Mouse (Mus musculus) embryonic facial prominence, embryonic 14.5 days (tissue): ENCODE results near the gene Slc6a18. TPM values are rescaled to one million over a fixed set of nuclear protein-coding genes. Genes with fewer than 3 reads are reported as not detected.

Experiments
- ATAC-seq: fragments of 200-750 bp; cut with Nextera tagmentation; 2 replicates; pipeline ENCODE4 v1.8.0; 2017; ENCODE audit warnings: low read depth, moderate number of reproducible peaks, moderate TSS enrichment
- DNase-seq: peaks from one replicate; pipeline ENCODE4 v3.0.0-alpha.2; 2015; ENCODE audit warnings: low spot score
- H3K27ac ChIP-seq: fragments of 300-500 bp; sonication (generic); replicated peaks from 2 replicates; pipeline ENCODE4 v1.5.1; 2014; ENCODE audit warnings: low read depth, mild to moderate bottlenecking, low read length, moderate library complexity
- H3K27me3 ChIP-seq: fragments of 300-500 bp; sonication (generic); replicated peaks from 2 replicates; pipeline ENCODE4 v1.6.1; 2014; ENCODE audit warnings: low read length; ENCODE audit not compliant: control insufficient read depth, insufficient read depth
- H3K36me3 ChIP-seq: fragments of 300-500 bp; sonication (generic); 2 replicates; pipeline ENCODE4 v1.6.1; 2014; ENCODE audit warnings: low read length, mixed read lengths; ENCODE audit not compliant: control insufficient read depth, insufficient read depth
- H3K4me1 ChIP-seq: fragments of 300-500 bp; sonication (generic); 2 replicates; pipeline ENCODE4 v1.6.1; 2014; ENCODE audit warnings: antibody characterized with exemption, low read length; ENCODE audit not compliant: control insufficient read depth, insufficient read depth
- H3K4me2 ChIP-seq: fragments of 300-500 bp; sonication (generic); 2 replicates; pipeline ENCODE4 v1.6.1; 2014; ENCODE audit warnings: low read depth, mild to moderate bottlenecking, low read length, moderate library complexity, mixed read lengths
- H3K4me3 ChIP-seq: fragments of 300-500 bp; sonication (generic); 2 replicates; pipeline ENCODE4 v1.5.1; 2014; ENCODE audit warnings: low read depth, mild to moderate bottlenecking, low read length
- H3K9ac ChIP-seq: fragments of 300-500 bp; sonication (generic); 2 replicates; pipeline ENCODE4 v1.6.1; 2014; ENCODE audit warnings: low read depth, mild to moderate bottlenecking, low read length, moderate library complexity, mixed read lengths
- H3K9me3 ChIP-seq: fragments of 300-500 bp; sonication (generic); 2 replicates; pipeline ENCODE4 v1.6.1; 2016; ENCODE audit warnings: low read length; ENCODE audit not compliant: control insufficient read depth
- WGBS: fragments of 180-500 bp; shearing (Covaris S2); extraction: QIAGEN DNeasy Blood & Tissue Kit; methylation state at CpG from one replicate; pipeline ENCODE4 v1.1.7; 2014; 5-methylcytosine and 5-hydroxymethylcytosine counted together
- polyA plus RNA-seq: library from polyadenylated mRNA; unstranded; fragments of >200 nt; fragmentation: Nextera tagmentation; extraction: Ambion mirVana; gene quantifications from 2 replicates; pipeline ENCODE4 v1.2.1, GENCODE M21; 2014

Gene Slc6a18
- polyA plus RNA-seq, 1 experiment from 2014 or later, result not detected

- WGBS, result 91% methylated on average over 1 of the region's 1 CpGs
- no peak overlapping the region for H3K27ac ChIP-seq
- H3K4me2 ChIP-seq, result no peak overlapping the region
- DNase-seq (no peak), ATAC-seq (no peak)
- no peak overlapping the region for H3K4me3 ChIP-seq
- H3K36me3 ChIP-seq, result no peaks in the 10 kb centered on the region
- H3K27me3 ChIP-seq, result no peaks in the 10 kb centered on the region
- no peaks in the 10 kb centered on the region for H3K9me3 ChIP-seq
- H3K9ac ChIP-seq, result no peak overlapping the region
- no peaks in the 10 kb centered on the region for H3K4me1 ChIP-seq
Measured at GRCm38 (mm10) chr13:73694972-73695371, 17.1 kb upstream of the Slc6a18 start.

- no peak overlapping the region for H3K4me3 ChIP-seq
- no peak overlapping the region for H3K4me2 ChIP-seq
- DNase-seq (no peak), ATAC-seq (no peak)
- H3K9me3 ChIP-seq, result no peaks in the 10 kb centered on the region
- no peak overlapping the region for H3K27ac ChIP-seq
- WGBS, result 73% methylated on average over 2 of the region's 2 CpGs
- no peaks in the 10 kb centered on the region for H3K27me3 ChIP-seq
- H3K36me3 ChIP-seq, result no peaks in the 10 kb centered on the region
- no peaks in the 10 kb centered on the region for H3K4me1 ChIP-seq
- no peak overlapping the region for H3K9ac ChIP-seq
Measured at GRCm38 (mm10) chr13:73693333-73693732, 15.5 kb upstream of the Slc6a18 start.

GRCm38 (mm10) chr13:73692249-73692868 lies 14.5 kb upstream of the Slc6a18 start:
- Histone ChIP-seq H3K27ac (no peak overlapping the region), H3K4me1 (no peaks in the 10 kb centered on the region), H3K4me2 (no peak overlapping the region), H3K9ac (no peak overlapping the region), H3K9me3 (no peaks in the 10 kb centered on the region), H3K27me3 (no peaks in the 10 kb centered on the region), H3K36me3 (no peaks in the 10 kb centered on the region), H3K4me3 (no peak overlapping the region)
- peak; percentile 89 for ATAC-seq
- WGBS, result 32% methylated on average over 7 of the region's 10 CpGs
- peak; percentile 60 for DNase-seq

GRCm38 (mm10) chr13:73688934-73689333 lies 11.1 kb upstream of the Slc6a18 start:
- no peaks in the 10 kb centered on the region for H3K9me3 ChIP-seq
- H3K27ac ChIP-seq, result no peak overlapping the region
- no peaks in the 10 kb centered on the region for H3K36me3 ChIP-seq
- H3K4me2 ChIP-seq, result no peak overlapping the region
- no peak overlapping the region for H3K9ac ChIP-seq
- H3K4me3 ChIP-seq, result no peak overlapping the region
- no peaks in the 10 kb centered on the region for H3K27me3 ChIP-seq
- DNase-seq, result no peak
- no peak for ATAC-seq
- WGBS, result 80% methylated on average over 4 of the region's 4 CpGs
- H3K4me1 ChIP-seq, result no peaks in the 10 kb centered on the region

GRCm38 (mm10) chr13:73687601-73688000 lies 9.8 kb upstream of the Slc6a18 start:
- no peak for ATAC-seq
- no peaks in the 10 kb centered on the region for H3K27me3 ChIP-seq
- H3K4me1 ChIP-seq, result no peaks in the 10 kb centered on the region
- no peaks in the 10 kb centered on the region for H3K9me3 ChIP-seq
- H3K4me2 ChIP-seq, result no peak overlapping the region
- no peaks in the 10 kb centered on the region for H3K36me3 ChIP-seq
- no peak for DNase-seq
- H3K27ac ChIP-seq, result no peak overlapping the region
- no peak overlapping the region for H3K4me3 ChIP-seq
- WGBS, result 53% methylated on average over 3 of the region's 3 CpGs
- H3K9ac ChIP-seq, result no peak overlapping the region

GRCm38 (mm10) chr13:73685502-73685901 lies 7.7 kb upstream of the Slc6a18 start:
- H3K4me2 ChIP-seq, result no peak overlapping the region
- no peaks in the 10 kb centered on the region for H3K9me3 ChIP-seq
- H3K9ac ChIP-seq, result no peak overlapping the region
- no peaks in the 10 kb centered on the region for H3K4me1 ChIP-seq
- DNase-seq (no peak), ATAC-seq (no peak)
- WGBS, result 82% methylated on average over 6 of the region's 6 CpGs
- H3K4me3 ChIP-seq, result no peak overlapping the region
- H3K27me3 ChIP-seq, result no peaks in the 10 kb centered on the region
- H3K27ac ChIP-seq, result no peak overlapping the region
- no peaks in the 10 kb centered on the region for H3K36me3 ChIP-seq

GRCm38 (mm10) chr13:73684412-73684811 lies 6.6 kb upstream of the Slc6a18 start:
- no peak overlapping the region for H3K4me3 ChIP-seq
- no peaks in the 10 kb centered on the region for H3K9me3 ChIP-seq
- ATAC-seq (no peak), DNase-seq (no peak)
- no peak overlapping the region for H3K9ac ChIP-seq
- H3K27ac ChIP-seq, result no peak overlapping the region
- WGBS, result 65% methylated on average over 1 of the region's 1 CpGs
- no peaks in the 10 kb centered on the region for H3K36me3 ChIP-seq
- no peaks in the 10 kb centered on the region for H3K4me1 ChIP-seq
- H3K4me2 ChIP-seq, result no peak overlapping the region
- H3K27me3 ChIP-seq, result no peaks in the 10 kb centered on the region

GRCm38 (mm10) chr13:73683682-73684081 lies 5.9 kb upstream of the Slc6a18 start:
- Histone ChIP-seq H3K4me2 (no peak overlapping the region), H3K4me1 (no peaks in the 10 kb centered on the region), H3K27ac (no peak overlapping the region), H3K36me3 (no peaks in the 10 kb centered on the region), H3K9me3 (no peaks in the 10 kb centered on the region), H3K4me3 (no peak overlapping the region), H3K9ac (no peak overlapping the region), H3K27me3 (no peaks in the 10 kb centered on the region)
- ATAC-seq, result no peak
- 78% methylated on average over 11 of the region's 11 CpGs for WGBS
- peak; percentile 2 for DNase-seq

GRCm38 (mm10) chr13:73682226-73682625 lies 4.4 kb upstream of the Slc6a18 start:
- ATAC-seq, result no peak

More at GRCm38 (mm10) chr13:73682226-73682625, 4.4 kb upstream of the Slc6a18 start:
- no peaks in the 10 kb centered on the region for H3K36me3 ChIP-seq
- no peak overlapping the region for H3K9ac ChIP-seq
- H3K4me2 ChIP-seq, result no peak overlapping the region
- H3K9me3 ChIP-seq, result no peaks in the 10 kb centered on the region
- H3K4me3 ChIP-seq, result no peak overlapping the region
- WGBS, result 91% methylated on average over 2 of the region's 2 CpGs
- H3K27ac ChIP-seq, result no peak overlapping the region
- no peaks in the 10 kb centered on the region for H3K4me1 ChIP-seq
- H3K27me3 ChIP-seq, result no peaks in the 10 kb centered on the region
- DNase-seq, result no peak
